Mouse (Mus musculus) heart, adult 2 months (tissue): ENCODE measurements at regions not wholly inside any gene's neighbourhood (a gene's known extent, or its start where the extent isn't known, plus 50 kb on each side); places are given as distances from the start of the nearest gene placed in this dataset.

Source experiments
- DNase-seq, 2 experiments: peaks; one replicate each; pipeline ENCODE4 v3.0.0; 2021
- H3K27ac ChIP-seq: fragments of 200-600 bp; 2 replicates; pipeline ENCODE4 v1.8.1; 2022
- H3K27me3 ChIP-seq: fragments of 200-500 bp; 2 replicates; pipeline ENCODE4 v1.6.1; 2012; ENCODE audit warnings: mild to moderate bottlenecking, low read length, inconsistent platforms, mixed read lengths; ENCODE audit not compliant: control insufficient read depth, insufficient read depth
- H3K36me3 ChIP-seq: fragments of 200-500 bp; 2 replicates; pipeline ENCODE4 v1.6.1; 2012; ENCODE audit warnings: low read length, inconsistent platforms; ENCODE audit not compliant: control insufficient read depth, insufficient read depth
- H3K4me1 ChIP-seq: fragments of 200-500 bp; 2 replicates; pipeline ENCODE4 v1.6.1; 2011; ENCODE audit warnings: low read length; ENCODE audit not compliant: control insufficient read depth, insufficient read depth
- H3K4me3 ChIP-seq: fragments of 200-600 bp; 2 replicates; pipeline ENCODE4 v1.8.1; 2022
- H3K79me2 ChIP-seq: fragments of 200-500 bp; replicated peaks from 2 replicates; pipeline ENCODE4 v1.6.1; 2012; ENCODE audit warnings: mild to moderate bottlenecking, inconsistent platforms, low read length, moderate library complexity, mixed read lengths; ENCODE audit not compliant: control insufficient read depth, insufficient read depth
- H3K9ac ChIP-seq: fragments of 200-500 bp; 2 replicates; pipeline ENCODE4 v1.6.1; 2012; ENCODE audit warnings: low read depth, mild to moderate bottlenecking, control low read depth, inconsistent platforms, low read length, mixed read lengths
- CTCF ChIP-seq: fragments of 200-600 bp; IDR thresholded peaks from 2 replicates; pipeline ENCODE4 v1.8.1; 2022; ENCODE audit warnings: antibody characterized with exemption, mild to moderate bottlenecking, moderate library complexity
- EP300 ChIP-seq: fragments of 200-500 bp; IDR thresholded peaks from 2 replicates; pipeline ENCODE4 v1.6.1; 2011; ENCODE audit warnings: low read depth, low read length, control low read depth; ENCODE audit not compliant: insufficient read depth
- POLR2A ChIP-seq: fragments of 200-500 bp; IDR thresholded peaks from 2 replicates; pipeline ENCODE4 v1.6.1; 2011; ENCODE audit warnings: mild to moderate bottlenecking, low read depth, low read length, control low read depth; ENCODE audit not compliant: insufficient read depth
- WGBS: fragments of 180-500 bp; shearing (Covaris S2); methylation state at CpG from one replicate; pipeline ENCODE4 v1.1.7; 2018; 5-methylcytosine and 5-hydroxymethylcytosine counted together
- intact Hi-C: fragments of 180-260 bp; cut with DNase I; formaldehyde crosslinking; loops from one replicate; pipeline ENCODE4 v1.15.1; 2025

DNA sequence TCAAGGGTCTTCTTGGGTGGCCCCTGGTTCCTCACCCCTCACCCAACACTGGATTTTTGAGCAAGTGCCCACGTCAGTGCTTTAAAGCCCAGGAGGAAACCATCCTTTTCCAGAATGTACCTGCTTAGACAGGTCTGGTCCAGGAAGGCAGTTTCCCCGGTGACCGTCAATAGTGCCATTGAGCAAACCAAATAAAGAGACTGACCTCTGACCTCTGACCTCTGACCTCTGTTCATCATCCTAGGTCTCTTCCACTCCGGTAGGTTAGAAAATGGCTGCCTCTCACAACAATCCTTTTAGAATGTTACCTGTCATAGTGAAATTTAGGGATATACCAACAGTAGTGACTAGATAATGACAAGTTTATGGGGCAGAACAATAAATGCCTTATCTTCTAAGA is 164.5 kb downstream of the Calcrl start:
- no peak for DNase-seq
- intact Hi-C loops, result no loop called here

DNA sequence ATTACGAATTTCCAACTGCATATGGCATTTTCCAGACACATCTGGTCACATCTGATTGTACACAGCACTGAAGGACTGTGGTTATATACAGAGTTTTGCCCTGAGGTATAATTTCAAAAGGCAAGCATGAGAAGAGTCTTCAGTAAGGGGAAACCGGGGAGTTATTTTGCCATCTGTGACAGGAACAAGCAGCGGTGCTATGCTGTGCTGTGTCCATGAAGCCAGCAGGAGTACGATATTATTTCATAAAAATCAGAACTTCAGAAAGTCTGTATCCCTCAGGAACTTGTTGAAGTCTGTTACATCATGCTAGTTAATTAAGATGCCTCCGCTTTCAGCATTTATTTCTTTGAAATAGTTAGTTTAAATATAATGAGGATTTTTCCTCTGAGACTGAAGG is 163.7 kb downstream of the Calcrl start:
- 85% methylated on average over 5 of the region's 5 CpGs for WGBS

More for the DNA sequence above, 164.5 kb downstream of the Calcrl start:
- whole genome bisulfite sequencing, result 93% methylated on average over 4 of the region's 4 CpGs
- H3K79me2 ChIP-seq, result no peaks in the 10 kb centered on the region
- TF ChIP-seq EP300 (no peak), POLR2A (no peak), CTCF (no peak)
- H3K36me3 ChIP-seq, result no peaks in the 10 kb centered on the region
- no peaks in the 10 kb centered on the region for H3K27me3 ChIP-seq
- H3K4me3 ChIP-seq, result no peak overlapping the region
- H3K4me1 ChIP-seq, result no peaks in the 10 kb centered on the region
- H3K27ac ChIP-seq, result no peak overlapping the region
- H3K9ac ChIP-seq, result no peak overlapping the region

DNA sequence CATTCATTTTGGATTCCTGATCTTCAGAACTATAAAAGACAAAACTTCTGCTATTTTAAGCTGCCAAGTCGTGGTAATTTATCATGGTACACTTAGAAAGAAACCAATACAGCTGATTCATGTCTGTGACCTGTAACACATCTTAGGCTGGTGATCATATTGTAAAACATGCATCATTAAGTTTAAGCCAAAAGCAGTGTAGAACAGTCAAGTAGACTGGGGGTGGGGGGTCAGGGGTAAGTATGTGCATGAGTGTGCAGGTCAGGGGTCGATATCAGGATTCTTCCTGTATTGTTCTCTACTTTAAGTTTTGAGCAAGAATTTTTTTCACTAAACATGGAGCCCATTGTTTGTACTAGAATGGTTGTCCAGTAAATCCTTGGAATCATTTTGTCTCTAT is 160.7 kb downstream of the Calcrl start:
- H3K27me3 ChIP-seq, result no peaks in the 10 kb centered on the region
- H3K4me3 ChIP-seq, result no peak overlapping the region
- no peaks in the 10 kb centered on the region for H3K79me2 ChIP-seq
- no peak overlapping the region for H3K27ac ChIP-seq
- H3K4me1 ChIP-seq, result peaks cover 2% of the 10 kb centered on the region
- WGBS, result 56% methylated on average over 2 of the region's 2 CpGs
- TF ChIP-seq CTCF (no peak), EP300 (no peak), POLR2A (no peak)
- DNase-seq, result no peak
- H3K36me3 ChIP-seq, result no peaks in the 10 kb centered on the region
- H3K9ac ChIP-seq, result no peak overlapping the region
- intact Hi-C loops, result no loop called here

More for the DNA sequence above, 163.7 kb downstream of the Calcrl start:
- Histone ChIP-seq H3K9ac (no peak overlapping the region), H3K36me3 (no peaks in the 10 kb centered on the region), H3K27ac (no peak overlapping the region), H3K79me2 (no peaks in the 10 kb centered on the region), H3K4me3 (no peak overlapping the region), H3K27me3 (no peaks in the 10 kb centered on the region), H3K4me1 (no peaks in the 10 kb centered on the region)
- intact Hi-C loops, result no loop called here
- no peak for TF ChIP-seq POLR2A
- no peak for TF ChIP-seq CTCF
- TF ChIP-seq EP300, result no peak
- no peak for DNase-seq

DNA sequence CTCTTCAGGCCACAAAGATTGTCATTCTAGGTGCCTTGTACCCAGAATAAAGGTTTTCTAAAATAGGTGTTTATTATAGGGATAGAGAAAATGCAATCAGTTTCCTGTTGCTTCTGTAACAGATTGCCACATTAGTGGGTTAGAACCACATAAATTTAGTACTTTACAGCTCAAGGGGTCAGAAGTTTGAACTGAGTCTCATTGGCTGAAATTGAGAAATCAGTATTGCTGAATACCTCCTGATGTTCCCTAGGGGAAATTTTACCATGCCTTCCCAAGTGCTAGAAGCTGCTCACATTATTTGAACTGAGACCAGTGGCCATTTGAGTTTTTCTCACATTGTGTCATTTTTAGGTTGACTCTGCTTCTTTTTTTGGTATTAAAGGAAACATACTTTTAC is 160.2 kb downstream of the Calcrl start:
- no peaks in the 10 kb centered on the region for H3K36me3 ChIP-seq
- H3K27me3 ChIP-seq, result no peaks in the 10 kb centered on the region
- H3K4me3 ChIP-seq, result no peak overlapping the region
- peaks cover 2% of the 10 kb centered on the region for H3K4me1 ChIP-seq
- no peak for DNase-seq
- TF ChIP-seq POLR2A (no peak), CTCF (no peak), EP300 (no peak)
- H3K27ac ChIP-seq, result no peak overlapping the region
- no peaks in the 10 kb centered on the region for H3K79me2 ChIP-seq
- H3K9ac ChIP-seq, result no peak overlapping the region
- intact Hi-C loops, result no loop called here

DNA sequence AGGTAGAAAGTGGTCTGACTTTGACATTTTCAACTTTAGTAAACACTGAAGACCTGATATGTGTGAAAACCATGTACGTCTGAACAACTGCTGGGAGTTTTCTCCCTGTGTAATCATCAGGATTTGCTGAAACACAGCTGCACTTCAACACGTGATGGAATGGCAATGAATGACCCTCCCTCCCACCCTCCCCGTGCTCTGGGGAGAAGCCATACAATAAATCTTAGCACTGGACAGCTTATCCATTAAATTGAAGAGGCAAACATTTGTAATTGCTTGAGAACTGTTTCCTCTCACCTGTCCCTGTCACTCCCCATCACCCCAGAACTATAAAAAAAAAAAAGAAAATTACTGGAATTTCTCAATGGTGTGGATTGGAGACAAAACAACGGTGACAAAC is 159.1 kb downstream of the Calcrl start:
- Histone ChIP-seq H3K79me2 (no peaks in the 10 kb centered on the region), H3K36me3 (no peaks in the 10 kb centered on the region), H3K27ac (no peak overlapping the region), H3K9ac (no peak overlapping the region), H3K4me1 (peaks cover 2% of the 10 kb centered on the region), H3K4me3 (no peak overlapping the region), H3K27me3 (no peaks in the 10 kb centered on the region)
- intact Hi-C loops, result no loop called here
- WGBS, result 63% methylated on average over 4 of the region's 4 CpGs
- DNase-seq, result no peak
- TF ChIP-seq CTCF, result no peak
- no peak for TF ChIP-seq POLR2A
- TF ChIP-seq EP300, result no peak

DNA sequence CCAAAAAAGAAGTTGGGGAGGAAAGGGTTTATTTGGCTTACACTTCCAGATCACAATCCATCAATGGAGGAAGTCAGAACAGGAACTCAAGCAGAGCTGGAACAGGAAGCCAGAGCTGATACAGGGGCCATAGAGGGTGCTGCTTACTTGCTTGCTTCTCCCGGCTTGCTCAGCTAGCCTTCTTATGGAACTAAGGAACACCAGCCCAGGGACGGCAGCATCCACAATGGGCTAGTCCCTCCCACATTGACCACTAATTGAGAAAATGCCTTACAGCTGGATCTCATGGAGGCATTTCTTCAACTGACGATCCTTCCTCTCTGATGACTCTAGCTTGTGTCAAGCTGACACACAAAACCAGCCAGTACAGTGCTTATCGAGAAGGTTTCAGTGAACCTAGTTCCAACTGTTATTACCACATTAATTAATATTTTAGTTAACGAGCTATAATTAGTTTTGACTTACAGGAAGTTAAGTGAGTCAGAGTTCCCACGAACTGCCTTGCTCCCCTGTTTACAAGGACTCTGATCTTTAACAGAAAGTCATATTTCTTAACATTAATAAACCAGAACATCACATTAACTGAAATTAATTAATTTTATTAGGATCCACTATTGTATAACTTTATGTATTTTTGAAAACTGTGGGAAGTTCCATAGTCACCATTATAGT is 158.2 kb downstream of the Calcrl start:
- no peaks in the 10 kb centered on the region for H3K79me2 ChIP-seq
- peak; percentile 11 to 23 for DNase-seq
- H3K36me3 ChIP-seq, result no peaks in the 10 kb centered on the region
- 0 out of 2 replicates have a peak, but pooled peaks have one; percentile 3 for TF ChIP-seq CTCF
- no peak for TF ChIP-seq EP300
- H3K9ac ChIP-seq, result no peak overlapping the region
- intact Hi-C loops, result no loop called here
- H3K4me1 ChIP-seq, result peaks cover 2% of the 10 kb centered on the region
- no peak overlapping the region for H3K4me3 ChIP-seq
- H3K27me3 ChIP-seq, result no peaks in the 10 kb centered on the region
- 36% methylated on average over 6 of the region's 6 CpGs for WGBS
- H3K27ac ChIP-seq, result peak overlapping the region; percentile 44
